Mouse (Mus musculus) thymus, adult 2 months (tissue): ENCODE measurements around the gene Gpt2. TPM values are rescaled to one million over a fixed set of nuclear protein-coding genes. Genes with fewer than 3 reads are reported as not detected.

Experiments used
- DNase-seq: peaks from one replicate; pipeline ENCODE4 v3.0.0; 2021
- H3K27ac ChIP-seq: fragments of 200-500 bp; 2 replicates; pipeline ENCODE4 v1.5.1; 2012; ENCODE audit warnings: low read length, control low read depth; ENCODE audit not compliant: control insufficient read depth, insufficient read depth
- H3K27me3 ChIP-seq: fragments of 200-500 bp; 2 replicates; pipeline ENCODE4 v1.6.1; 2012; ENCODE audit warnings: mild to moderate bottlenecking, low read length, moderate library complexity, mixed read lengths; ENCODE audit not compliant: control insufficient read depth, insufficient read depth
- H3K36me3 ChIP-seq: fragments of 200-500 bp; 2 replicates; pipeline ENCODE4 v1.6.1; 2012; ENCODE audit warnings: mild to moderate bottlenecking, low read length, moderate library complexity; ENCODE audit not compliant: control insufficient read depth, insufficient read depth
- H3K4me1 ChIP-seq: fragments of 200-500 bp; replicated peaks from 2 replicates; pipeline ENCODE4 v1.6.1; 2012; ENCODE audit warnings: low read length; ENCODE audit not compliant: control insufficient read depth, insufficient read depth
- H3K4me3 ChIP-seq: fragments of 200-500 bp; 2 replicates; pipeline ENCODE4 v1.5.1; 2012; ENCODE audit warnings: mild to moderate bottlenecking, low read length, control low read depth, moderate library complexity; ENCODE audit not compliant: control insufficient read depth, insufficient read depth
- CTCF ChIP-seq: fragments of 200-500 bp; IDR thresholded peaks from 2 replicates; pipeline ENCODE4 v1.5.1; 2012; ENCODE audit warnings: mild to moderate bottlenecking, control low read depth, low read length, moderate library complexity, borderline replicate concordance; ENCODE audit not compliant: control insufficient read depth, poor library complexity, insufficient read depth; ENCODE audit errors: extremely low read depth
- POLR2A ChIP-seq: fragments of 200-500 bp; IDR thresholded peaks from 2 replicates; pipeline ENCODE4 v1.6.1; 2012; ENCODE audit warnings: mild to moderate bottlenecking, low read length, control low read depth, moderate library complexity; ENCODE audit not compliant: control insufficient read depth, poor library complexity, insufficient read depth; ENCODE audit errors: extremely low read depth
- WGBS: fragments of 180-500 bp; shearing (Covaris S2); methylation state at CpG from one replicate; pipeline ENCODE4 v1.1.7; 2018; 5-methylcytosine and 5-hydroxymethylcytosine counted together
- polyA plus RNA-seq: library from polyadenylated mRNA; depleted of rRNA; stranded (reverse); fragments of >200 nt; gene quantifications from 2 replicates; pipeline ENCODE4 v1.2.3, GENCODE M21; 2012; rRNA removed

The Gpt2 gene
- polyA plus RNA-seq, 1 experiment: 8.2 TPM

DNA sequence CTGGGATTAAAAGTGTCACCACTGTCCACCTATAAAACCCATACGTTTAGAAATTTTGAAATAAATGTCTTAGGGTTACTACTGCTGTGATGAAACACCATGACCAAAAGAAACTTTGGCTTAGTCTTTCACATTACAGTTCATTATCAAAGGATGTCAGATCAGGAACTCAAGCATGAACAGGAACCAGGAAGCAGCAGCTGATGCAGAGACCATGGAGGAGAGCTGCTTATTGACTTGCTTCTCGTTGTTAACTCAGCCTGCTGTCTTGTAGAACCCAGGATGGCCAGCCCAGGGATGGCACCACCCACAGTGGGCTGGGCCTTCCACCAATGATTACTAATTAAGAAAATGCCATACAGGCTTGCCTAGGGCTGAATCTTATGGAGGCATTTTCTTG, 67.6 kb downstream of the Gpt2 start:
- Histone ChIP-seq H3K27ac (no peak overlapping the region), H3K27me3 (no peaks in the 10 kb centered on the region), H3K36me3 (no peaks in the 10 kb centered on the region), H3K4me3 (no peak overlapping the region), H3K4me1 (no peaks in the 10 kb centered on the region)
- no peak for DNase-seq
- TF ChIP-seq POLR2A (no peak), CTCF (no peak)
- WGBS: 69% methylated on average over 2 of the region's 2 CpGs

DNA sequence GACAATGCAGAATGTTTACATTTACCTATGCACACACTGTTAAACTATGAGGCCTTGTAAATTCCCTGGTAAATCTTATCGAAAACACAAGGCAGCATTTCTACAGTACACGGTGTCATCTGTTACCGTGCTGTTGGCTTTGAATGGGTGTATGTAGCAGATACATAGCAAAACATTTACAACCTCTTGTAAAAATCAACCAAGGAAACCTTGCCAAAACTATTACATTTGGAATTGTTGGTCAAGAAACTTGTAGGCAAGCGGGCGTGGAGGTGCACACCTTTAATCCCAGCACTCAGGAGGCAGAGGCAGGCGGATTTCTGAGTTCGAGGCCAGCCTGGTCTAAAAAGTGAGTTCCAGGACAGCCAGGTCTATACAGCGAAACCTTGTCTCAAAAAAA, 71.0 kb downstream of the Gpt2 start:
- Histone ChIP-seq H3K4me3 (no peak overlapping the region), H3K4me1 (no peaks in the 10 kb centered on the region), H3K36me3 (no peaks in the 10 kb centered on the region), H3K27me3 (no peaks in the 10 kb centered on the region), H3K27ac (no peak overlapping the region)
- no peak for TF ChIP-seq POLR2A
- TF ChIP-seq CTCF: no peak
- 95% methylated on average over 8 of the region's 8 CpGs for WGBS
- no peak for DNase-seq

DNA sequence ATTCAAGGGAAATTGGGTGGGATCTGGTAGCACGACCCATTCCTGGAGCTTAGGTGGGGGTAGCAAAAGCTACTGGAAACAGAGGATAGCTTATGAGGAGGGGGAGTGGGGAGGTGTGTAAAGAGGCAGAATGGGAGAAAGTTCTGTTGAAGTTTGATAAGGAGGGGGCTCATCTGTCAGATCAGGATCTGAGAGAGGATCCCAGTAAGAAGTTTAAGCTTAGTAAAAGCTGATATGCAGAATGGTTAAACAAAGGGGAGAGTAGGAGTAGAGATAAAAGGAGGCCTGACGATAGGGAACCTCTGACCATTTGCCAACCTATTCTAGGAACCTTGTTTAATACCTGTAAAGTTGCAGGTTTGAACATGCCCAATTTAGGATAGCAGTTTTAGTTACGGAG, 72.8 kb downstream of the Gpt2 start:
- TF ChIP-seq CTCF (no peak), POLR2A (no peak)
- Histone ChIP-seq H3K27me3 (no peaks in the 10 kb centered on the region), H3K4me1 (no peaks in the 10 kb centered on the region), H3K36me3 (no peaks in the 10 kb centered on the region), H3K4me3 (no peak overlapping the region), H3K27ac (no peak overlapping the region)
- DNase-seq: no peak
- 92% methylated on average over 3 of the region's 3 CpGs for WGBS

DNA sequence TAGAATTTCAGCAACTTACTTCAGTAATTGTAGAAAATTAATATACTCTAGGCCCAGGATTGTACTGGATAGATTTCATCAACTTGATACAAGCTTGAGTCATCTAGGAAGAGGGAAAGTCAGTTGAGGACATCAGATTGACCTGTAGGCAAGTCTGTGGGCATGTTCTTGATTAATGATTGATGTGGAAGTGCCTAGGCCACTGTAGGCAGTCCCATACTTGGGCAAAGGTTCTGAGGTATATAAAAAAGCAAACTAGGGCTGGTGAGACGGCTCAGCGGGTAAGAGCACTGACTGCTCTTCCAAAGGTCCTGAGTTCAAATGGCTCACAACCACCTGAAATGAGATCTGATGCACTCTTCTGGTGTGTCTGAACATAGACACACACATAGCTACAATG, 75.4 kb downstream of the Gpt2 start:
- Histone ChIP-seq H3K4me1 (no peaks in the 10 kb centered on the region), H3K4me3 (no peak overlapping the region), H3K27ac (no peak overlapping the region), H3K27me3 (no peaks in the 10 kb centered on the region), H3K36me3 (no peaks in the 10 kb centered on the region)
- 97% methylated on average over 2 of the region's 2 CpGs for WGBS
- DNase-seq: no peak
- TF ChIP-seq POLR2A (no peak), CTCF (no peak)

DNA sequence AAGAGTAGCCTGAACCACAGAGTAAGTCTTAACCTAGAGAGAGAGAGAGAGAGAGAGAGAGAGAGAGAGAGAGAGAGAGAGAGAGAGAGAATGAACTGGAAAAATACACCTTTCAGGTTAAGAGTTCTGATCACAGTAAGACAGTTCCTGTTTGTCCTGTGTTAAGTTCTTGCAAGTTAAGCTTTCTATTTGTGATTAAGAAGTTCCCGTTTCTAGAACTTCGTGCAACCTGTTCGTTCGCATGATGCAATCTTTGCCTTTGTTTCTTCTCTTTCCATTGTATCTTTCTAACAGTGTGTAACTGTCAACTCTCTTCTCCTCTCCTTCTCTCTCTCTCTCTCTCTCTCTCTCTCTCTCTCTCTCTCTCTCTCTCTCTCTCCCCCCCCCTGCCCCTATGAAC, 78.1 kb downstream of the Gpt2 start:
- no peaks in the 10 kb centered on the region for H3K4me1 ChIP-seq
- no peak overlapping the region for H3K27ac ChIP-seq
- no peak for DNase-seq
- TF ChIP-seq POLR2A: no peak
- no peak for TF ChIP-seq CTCF
- no peaks in the 10 kb centered on the region for H3K27me3 ChIP-seq
- no peaks in the 10 kb centered on the region for H3K36me3 ChIP-seq
- WGBS: 19% methylated on average over 4 of the region's 4 CpGs
- H3K4me3 ChIP-seq: no peak overlapping the region

DNA sequence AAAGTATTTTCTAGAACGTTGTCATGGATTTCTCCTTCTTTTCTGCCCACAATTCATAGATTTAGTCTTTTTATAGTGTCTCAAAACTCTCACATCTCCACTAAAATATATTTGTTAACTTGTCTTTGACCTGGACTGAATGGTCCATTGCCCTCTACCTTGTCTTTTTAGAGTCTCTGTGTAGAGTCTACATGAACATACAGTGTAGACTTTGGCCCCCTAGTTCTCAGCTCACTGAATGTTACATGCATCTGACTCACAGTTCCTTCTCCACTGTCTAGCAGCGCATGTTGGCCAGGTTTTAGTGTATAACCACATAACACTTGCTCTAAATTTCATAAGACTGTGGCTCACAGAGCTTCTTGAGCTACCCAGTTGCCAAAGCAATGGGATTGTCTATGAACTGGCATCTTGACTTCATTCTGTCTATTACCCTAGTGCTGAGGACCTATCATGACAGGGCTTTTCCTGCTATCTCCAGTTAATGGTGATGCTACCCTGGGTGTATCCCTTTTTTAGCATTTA, 81.7 kb downstream of the Gpt2 start:
- no peak for DNase-seq
- H3K4me1 ChIP-seq: no peaks in the 10 kb centered on the region
- no peak for TF ChIP-seq POLR2A
- no peak overlapping the region for H3K4me3 ChIP-seq
- WGBS: 92% methylated on average over 2 of the region's 2 CpGs
- no peaks in the 10 kb centered on the region for H3K36me3 ChIP-seq
- no peaks in the 10 kb centered on the region for H3K27me3 ChIP-seq
- H3K27ac ChIP-seq: no peak overlapping the region

Other genes starting within 250 kb of the Gpt2 start
- gene Orc6, start 192.9 kb upstream of the Gpt2 start, polyA plus RNA-seq: 29.0 and 32.1 TPM in 2 replicates
- gene Vps35, start 192.8 kb upstream of the Gpt2 start, polyA plus RNA-seq: 14.1 and 15.7 TPM in 2 replicates
- 0.56 and 9.0 TPM in 2 replicates for gene Mylk3, start 106.2 kb upstream of the Gpt2 start, polyA plus RNA-seq
- 6.6 and 7.2 TPM in 2 replicates for gene 4921524J17Rik, start 59.7 kb upstream of the Gpt2 start, polyA plus RNA-seq
- 10.1 and 13.1 TPM in 2 replicates for gene Dnaja2, start 62.8 kb downstream of the Gpt2 start, polyA plus RNA-seq
- gene Neto2, start 208.3 kb downstream of the Gpt2 start, polyA plus RNA-seq: 3.1 and 3.6 TPM in 2 replicates